Mouse (Mus musculus) right cerebral cortex, postnatal 14 days (tissue): ENCODE results near the gene Eaf1.

ENCODE experiments used
- DNase-seq: peaks from one replicate; pipeline ENCODE4 v3.0.0; 2022

Gene Eaf1

DNA sequence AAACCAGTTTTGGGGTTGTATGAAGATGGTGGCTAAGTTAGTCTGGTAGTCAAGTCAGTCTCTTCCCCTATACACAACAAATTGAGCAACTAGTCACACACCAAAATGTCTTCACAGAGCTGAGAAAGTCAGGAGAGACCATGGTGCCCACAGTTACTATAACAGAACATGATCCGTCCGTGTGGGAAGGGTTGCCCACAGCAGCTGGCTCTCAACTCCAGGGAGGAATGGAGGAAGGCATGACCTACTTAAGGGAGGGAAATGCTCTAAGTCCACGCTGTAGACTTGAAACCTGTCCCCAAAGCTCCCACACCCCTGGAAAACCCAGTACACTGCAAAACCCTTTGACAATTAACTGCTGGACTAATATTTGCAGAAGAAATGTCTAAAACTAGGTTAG, 16.1 kb downstream of the Eaf1 start:
- DNase-seq: no peak

- DNase-seq: no peak
Measured at GRCm38 (mm10) chr14:31515895-31516294, 21.7 kb downstream of the Eaf1 start.

- peak; percentile 11 for DNase-seq
Measured at GRCm38 (mm10) chr14:31519165-31519564, 25.0 kb downstream of the Eaf1 start.

- DNase-seq: no peak
Measured at GRCm38 (mm10) chr14:31521318-31521717, 27.1 kb downstream of the Eaf1 start.

DNA sequence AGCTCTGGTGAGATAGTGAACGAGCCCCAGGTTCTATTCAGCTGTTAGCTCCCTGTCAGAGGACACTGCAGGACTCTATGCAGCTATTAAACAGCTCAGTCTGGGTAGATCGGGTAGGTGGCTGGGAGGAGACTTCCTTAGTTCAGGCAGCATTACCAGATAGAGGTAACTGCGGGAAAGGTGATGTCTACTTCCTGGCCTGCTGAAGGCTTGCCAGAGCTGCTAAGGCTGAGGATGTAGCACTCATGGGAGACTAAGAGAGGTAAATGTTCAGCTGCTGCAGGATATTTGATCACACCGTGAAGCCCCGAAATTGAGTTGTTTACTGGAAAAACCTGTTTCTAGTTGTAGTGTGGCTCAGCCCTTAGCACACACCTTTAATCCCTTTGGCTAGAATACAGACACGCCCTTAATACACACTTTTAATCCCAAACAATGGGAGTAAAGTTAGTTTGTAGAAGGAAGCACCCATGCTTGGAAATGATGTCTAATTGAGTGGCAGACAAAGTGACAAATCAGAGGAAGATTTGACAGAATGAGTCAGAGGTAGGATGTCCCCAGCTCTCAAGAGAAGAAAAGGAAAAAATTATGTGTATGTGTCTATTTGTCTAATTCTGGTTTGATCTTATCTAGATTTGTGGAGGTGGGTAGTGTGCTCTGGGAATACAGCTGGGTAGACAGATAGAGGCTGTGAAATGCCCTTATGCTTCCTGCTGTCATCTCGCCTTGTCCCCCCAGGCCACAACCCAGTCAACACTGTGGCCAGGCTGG, 31.0 kb downstream of the Eaf1 start:
- no peak for DNase-seq

DNA sequence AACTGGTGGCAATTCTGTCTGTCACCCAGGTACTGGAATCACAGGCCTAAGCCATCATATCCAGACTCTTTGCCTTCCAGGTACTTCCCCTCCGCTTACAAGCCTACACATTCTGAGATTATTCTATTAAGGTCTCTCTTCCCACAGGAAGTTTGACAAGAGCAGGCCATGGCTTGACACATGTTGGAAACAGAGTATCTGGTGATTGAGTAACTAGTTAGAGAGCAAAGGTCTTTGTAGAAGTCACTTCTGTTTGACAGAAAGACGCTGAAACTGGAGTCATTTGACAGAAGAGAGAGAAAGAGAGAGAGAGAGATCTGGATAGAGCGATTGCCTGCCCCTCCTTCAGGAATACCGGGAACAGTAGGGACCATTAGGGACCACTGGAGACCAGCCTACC, 36.6 kb downstream of the Eaf1 start:
- no peak for DNase-seq

- DNase-seq: no peak
Measured at GRCm38 (mm10) chr14:31531506-31532148, 37.4 kb downstream of the Eaf1 start.

GRCm38 (mm10) chr14:31532656-31533055, 38.5 kb downstream of the Eaf1 start:
- no peak for DNase-seq

GRCm38 (mm10) chr14:31537298-31537697, 43.1 kb downstream of the Eaf1 start:
- no peak for DNase-seq

- DNase-seq: no peak
Measured at GRCm38 (mm10) chr14:31543885-31544442, 49.8 kb downstream of the Eaf1 start.

GRCm38 (mm10) chr14:31555021-31555420, 60.8 kb downstream of the Eaf1 start:
- DNase-seq: no peak

GRCm38 (mm10) chr14:31555963-31556434, 61.8 kb downstream of the Eaf1 start:
- no peak for DNase-seq

DNA sequence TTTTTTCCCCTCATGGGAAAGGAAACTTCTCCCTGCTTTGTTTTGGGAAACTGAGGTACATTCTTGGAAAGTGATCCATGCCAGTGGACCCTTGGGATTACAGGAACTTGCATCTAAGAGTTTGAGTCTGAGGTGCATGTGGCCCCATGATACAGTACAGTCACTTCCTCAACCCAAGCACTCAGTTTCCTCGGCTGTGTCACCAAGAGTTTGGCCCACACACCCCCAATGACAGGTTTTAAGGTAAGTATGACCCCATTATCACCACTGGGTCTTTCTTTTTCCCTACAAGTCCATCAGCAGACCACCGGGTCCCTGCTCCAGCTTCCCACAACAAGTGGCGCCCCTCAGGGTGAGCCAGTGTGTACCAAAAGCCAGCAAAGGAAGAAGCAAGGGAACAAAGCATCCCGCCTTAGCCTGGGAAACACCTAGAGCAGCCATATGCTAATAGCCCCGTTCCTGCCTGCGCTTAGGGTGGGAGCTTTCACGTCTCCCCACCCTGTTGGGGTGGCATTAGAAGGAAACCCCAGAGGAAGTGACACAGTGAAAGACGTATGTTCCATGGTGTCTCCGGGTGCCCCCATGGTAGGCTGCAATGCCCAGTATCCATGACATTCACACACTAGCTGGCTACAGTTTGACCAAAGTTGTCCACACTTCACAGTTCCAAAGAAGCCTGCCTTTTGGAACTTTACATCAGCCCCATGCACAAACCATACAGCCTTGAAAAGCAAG, 62.5 kb downstream of the Eaf1 start:
- no peak for DNase-seq

- no peak for DNase-seq
Measured at GRCm38 (mm10) chr14:31557273-31557672, 63.1 kb downstream of the Eaf1 start.

DNA sequence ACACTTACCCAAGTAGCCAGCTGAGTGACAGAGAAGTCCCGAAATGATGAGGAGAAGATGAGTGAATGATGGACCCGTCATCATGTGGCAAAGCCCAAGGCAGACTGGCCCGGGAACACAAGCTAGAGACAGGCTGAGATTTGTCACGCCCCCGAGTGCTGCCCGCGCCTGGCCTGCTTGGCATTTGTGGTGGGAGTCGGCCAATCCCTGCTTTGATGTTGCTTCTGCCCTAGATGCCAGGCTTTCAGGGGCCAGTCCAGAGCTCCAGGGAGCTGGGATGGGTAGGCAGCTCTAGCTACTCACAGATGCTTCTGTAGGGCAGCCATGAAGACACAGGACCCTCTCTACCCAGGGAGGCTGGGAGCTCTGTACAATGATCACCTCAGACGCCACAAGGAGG, 63.6 kb downstream of the Eaf1 start:
- DNase-seq: no peak

DNA sequence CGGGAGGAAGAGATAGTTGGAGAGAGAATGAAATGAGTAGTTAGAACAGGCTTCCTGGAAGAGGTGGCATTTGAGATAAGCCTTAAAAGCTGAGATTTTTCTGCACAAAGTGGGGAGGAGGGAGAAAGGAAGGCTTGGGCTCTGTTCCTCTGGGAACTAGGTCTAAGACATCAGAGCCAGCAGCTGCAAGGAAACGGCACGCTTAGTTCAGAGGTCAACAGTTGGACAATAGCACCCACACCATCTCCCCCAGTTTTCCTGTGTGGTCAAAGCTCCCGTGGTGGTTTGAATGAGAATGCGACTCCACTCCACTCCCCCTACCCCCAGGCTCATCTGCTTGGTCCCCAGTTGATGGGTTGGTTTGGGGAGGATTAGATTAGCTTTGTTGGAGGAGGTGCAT, 65.0 kb downstream of the Eaf1 start:
- no peak for DNase-seq
